Mouse (Mus musculus): ENCODE data around the gene Atg4c.

- TF ChIP-seq CTCF (IDR thresholded peaks at IDR 0.05) (no peak), POLR2A (IDR thresholded peaks at IDR 0.05; ENCODE audit: insufficient read depth, low read depth, low read length) (no peak), EP300 (IDR thresholded peaks at IDR 0.05; ENCODE audit: insufficient read depth, low read depth, low read length) (no peak)
These were observed 55.6 kb downstream of the Atg4c start for GRCm38 (mm10) chr4:99249358-99249757.
